Mouse (Mus musculus) midbrain, embryonic 12.5 days (tissue): ENCODE measurements around the gene Gm12886. TPM values are rescaled to one million over a fixed set of nuclear protein-coding genes. Genes with fewer than 3 reads are reported as not detected.

Experiments
- ATAC-seq: fragments of 200-750 bp; cut with Nextera tagmentation; 2 replicates; pipeline ENCODE4 v1.8.0; 2017; ENCODE audit warnings: low read depth, moderate TSS enrichment, moderate library complexity; ENCODE audit not compliant: low FRiP score
- H3K27ac ChIP-seq: fragments of 300-500 bp; sonication (generic); replicated peaks from 2 replicates; pipeline ENCODE4 v1.5.1; 2016; ENCODE audit warnings: mild to moderate bottlenecking
- H3K27me3 ChIP-seq: fragments of 300-500 bp; sonication (generic); 2 replicates; pipeline ENCODE4 v1.6.1; 2016; ENCODE audit warnings: mild to moderate bottlenecking
- H3K36me3 ChIP-seq: fragments of 300-500 bp; sonication (generic); 2 replicates; pipeline ENCODE4 v1.6.1; 2016
- H3K4me1 ChIP-seq: fragments of 300-500 bp; sonication (generic); 2 replicates; pipeline ENCODE4 v1.6.1; 2016
- H3K4me2 ChIP-seq: fragments of 300-500 bp; sonication (generic); replicated peaks from 2 replicates; pipeline ENCODE4 v1.6.1; 2016; ENCODE audit warnings: mild to moderate bottlenecking, moderate library complexity
- H3K4me3 ChIP-seq: fragments of 300-500 bp; sonication (generic); 2 replicates; pipeline ENCODE4 v1.5.1; 2016; ENCODE audit warnings: mild to moderate bottlenecking
- H3K9ac ChIP-seq: fragments of 300-500 bp; sonication (generic); replicated peaks from 2 replicates; pipeline ENCODE4 v1.6.1; 2016; ENCODE audit warnings: mild to moderate bottlenecking, moderate library complexity
- H3K9me3 ChIP-seq: fragments of 300-500 bp; sonication (generic); 2 replicates; pipeline ENCODE4 v1.6.1; 2016; ENCODE audit warnings: mild to moderate bottlenecking
- WGBS: fragments of 180-500 bp; shearing (Covaris S2); methylation state at CpG from one replicate; pipeline ENCODE4 v1.1.7; 2016; 5-methylcytosine and 5-hydroxymethylcytosine counted together
- polyA plus RNA-seq: library from polyadenylated mRNA; unstranded; fragments of >200 nt; fragmentation: Nextera tagmentation; extraction: Ambion mirVana; gene quantifications from 2 replicates; pipeline ENCODE4 v1.2.1, GENCODE M21; 2016

Gm12886 gene
- not detected in 2 replicates for polyA plus RNA-seq

DNA sequence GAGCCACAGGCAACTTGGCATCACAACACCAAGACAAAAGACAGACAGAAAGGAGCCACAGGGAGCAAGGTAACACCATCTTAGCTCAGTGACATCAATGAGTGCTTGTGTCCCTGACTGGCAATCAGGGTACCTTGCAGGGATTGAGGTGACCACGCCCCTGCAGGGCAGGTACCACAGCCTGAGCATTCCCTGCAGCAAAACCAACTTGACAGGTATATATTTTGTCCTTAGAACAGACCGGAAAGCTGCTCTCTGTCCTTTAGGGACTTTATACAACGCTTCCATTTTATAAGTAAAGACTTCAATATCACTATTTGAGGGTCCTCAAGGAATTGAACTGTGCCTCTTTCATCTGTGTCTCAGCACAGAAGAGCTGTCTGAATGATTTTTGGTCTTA lies at the start of gene Gm12886:
Gm12886 (minus strand) TSS at position 101 of the 400 bp plus-strand sequence.
- no peaks in the 10 kb centered on the region for H3K4me1 ChIP-seq
- no peak within 1 kb of the TSS for H3K9ac ChIP-seq
- H3K4me2 ChIP-seq = no peak within 1 kb of the TSS
- no peak within 1 kb of the TSS for H3K4me3 ChIP-seq
- no peak for ATAC-seq
- WGBS = 58% methylated on average over 3 of the region's 3 CpGs
- H3K36me3 ChIP-seq = no peaks in the 10 kb centered on the region
- no peaks in the 10 kb centered on the region for H3K27me3 ChIP-seq
- H3K27ac ChIP-seq = no peak within 1 kb of the TSS
- peaks cover 48% of the 10 kb centered on the region for H3K9me3 ChIP-seq

Other genes with a start within 250 kb of the Gm12886 start
- gene Rlf, start 208.0 kb downstream of the Gm12886 start, polyA plus RNA-seq = 35.6 and 38.3 TPM in 2 replicates
- not detected in 2 replicates for gene Gm12888, start 98.2 kb downstream of the Gm12886 start, polyA plus RNA-seq
- not detected in 2 replicates for gene Gm12887, start 199.0 kb upstream of the Gm12886 start, polyA plus RNA-seq